Mouse (Mus musculus) CD4-positive helper T cell, adult 2 months (primary cell): Measurements from ENCODE around the gene Rgs9.
"Not testable (repeated sequence)": the region's sequence is repeated elsewhere in the genome, so short reads cannot be mapped to it uniquely, and the experiment has no call there.

Experiments
- DNase-seq: peaks from one replicate; pipeline ENCODE4 v3.0.0-alpha.2; 2012; ENCODE audit warnings: low read depth, missing footprints, low spot score

Gene Rgs9

DNA sequence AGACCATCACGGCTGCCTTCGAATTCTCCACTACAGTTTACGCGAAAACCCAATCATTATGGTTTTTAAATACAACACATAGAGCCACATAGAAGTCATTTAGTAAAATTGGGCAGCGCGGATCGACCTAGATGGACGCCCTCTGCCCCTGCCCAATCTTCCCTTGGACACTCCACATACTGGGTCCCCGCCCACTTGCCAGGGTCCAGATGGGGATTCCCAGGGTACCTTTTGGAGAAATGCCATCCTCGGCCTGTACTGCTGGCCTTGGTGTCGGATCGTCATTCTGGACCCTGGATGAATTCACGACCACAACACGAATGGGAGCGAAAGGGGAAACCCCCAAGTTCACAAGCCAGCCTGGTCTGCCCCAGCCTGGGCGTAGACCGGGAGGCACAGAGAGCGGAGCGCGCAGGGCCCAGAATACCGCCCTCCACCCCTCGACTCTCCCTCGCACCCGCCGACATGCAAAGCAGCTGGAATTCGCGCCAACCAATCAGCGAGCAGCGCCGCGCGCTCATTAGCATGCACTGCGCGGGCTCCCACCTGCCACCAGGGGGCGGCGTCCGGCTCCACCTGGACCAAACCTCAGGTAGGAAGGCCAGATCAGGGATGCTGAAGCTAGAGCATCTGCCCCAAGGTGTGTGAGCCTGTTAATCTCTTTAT, at the start of gene Rgs9:
Rgs9 (minus strand) TSS at position 420 of the 666 bp plus-strand sequence.
- peak; percentile 90 for DNase-seq

DNA sequence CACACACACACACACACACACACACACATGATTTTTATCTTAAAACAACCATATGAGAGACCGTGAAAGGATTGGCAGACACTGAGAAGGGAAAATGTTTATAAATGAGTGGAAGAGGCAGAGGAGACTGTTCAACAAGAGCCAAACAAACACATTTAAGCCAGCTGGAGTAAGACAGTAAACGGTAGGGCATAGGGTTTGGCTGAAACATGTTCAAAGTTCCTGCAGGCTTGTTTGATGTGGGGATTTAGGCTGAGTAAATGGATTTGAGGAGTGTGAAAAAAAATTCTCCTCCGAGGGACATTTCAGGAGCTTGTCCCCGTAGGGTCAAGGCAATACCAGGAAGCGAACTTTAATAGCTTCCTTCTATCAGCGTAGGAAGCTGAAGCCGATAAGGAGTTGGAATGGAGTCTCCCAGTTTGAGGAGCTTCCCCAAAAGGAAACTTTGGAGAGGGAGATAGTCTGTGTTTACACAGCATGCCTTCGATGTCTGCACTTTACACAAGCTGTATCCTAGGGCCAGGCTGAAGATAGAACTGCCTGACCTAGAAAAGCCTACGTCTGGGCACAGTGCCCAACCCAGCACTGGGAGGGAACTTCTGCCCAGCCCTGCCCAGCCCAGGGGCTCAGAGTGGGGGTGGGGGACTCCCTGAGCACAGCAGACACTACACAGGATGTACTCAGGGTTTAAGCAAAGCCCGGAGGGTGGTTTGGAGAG, 49.5 kb upstream of the Rgs9 start:
- peak; percentile 70 for DNase-seq

DNA sequence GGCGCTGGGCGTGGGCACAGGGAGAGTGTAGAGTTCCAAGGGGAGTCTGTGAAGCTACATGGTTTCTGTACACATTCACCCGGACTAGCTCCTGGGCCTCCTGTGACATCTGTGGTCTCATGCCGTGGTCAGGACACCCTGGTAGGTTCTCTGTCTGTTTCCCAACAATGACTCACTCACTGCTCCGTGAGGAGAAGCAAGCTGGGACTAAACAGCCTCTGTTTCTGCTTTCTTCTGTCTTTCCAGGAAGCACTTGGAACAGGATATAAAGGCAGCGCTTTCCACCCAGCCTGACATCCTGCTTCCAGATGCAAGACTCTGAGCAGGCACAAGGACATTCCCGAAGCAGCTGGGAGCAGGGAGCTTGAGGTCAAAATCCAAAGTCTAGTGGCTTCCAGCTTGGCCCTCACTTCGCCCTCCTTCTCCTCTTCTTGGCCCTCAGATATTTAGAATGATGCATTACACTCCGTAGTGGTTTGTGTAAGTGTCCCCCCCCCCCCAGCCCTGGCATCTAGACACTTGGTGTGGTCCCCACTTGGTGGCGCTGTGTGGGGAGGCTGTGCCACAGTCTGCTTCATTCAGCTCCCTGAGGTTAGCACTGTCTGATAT, 46.2 kb upstream of the Rgs9 start:
- DNase-seq: peak; percentile 45

DNA sequence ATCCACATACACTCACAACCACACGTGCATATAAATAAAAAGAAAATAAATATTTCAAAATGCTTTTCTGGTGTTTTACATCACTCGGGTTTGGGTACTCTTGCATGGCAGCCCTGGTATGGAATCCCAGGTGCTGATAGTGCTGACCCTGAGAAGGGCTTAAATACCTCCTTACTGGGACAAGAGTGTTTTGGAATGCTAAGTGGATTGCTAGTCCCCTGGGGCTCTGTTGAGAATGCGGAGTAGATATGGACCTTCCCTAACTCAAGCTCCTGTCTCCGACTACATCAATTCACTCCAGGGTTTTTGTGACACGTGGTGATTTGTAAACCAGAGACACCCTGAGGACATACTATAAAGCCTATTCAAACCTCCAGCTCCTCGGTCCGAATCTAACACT, 45.6 kb upstream of the Rgs9 start:
- no peak for DNase-seq

DNA sequence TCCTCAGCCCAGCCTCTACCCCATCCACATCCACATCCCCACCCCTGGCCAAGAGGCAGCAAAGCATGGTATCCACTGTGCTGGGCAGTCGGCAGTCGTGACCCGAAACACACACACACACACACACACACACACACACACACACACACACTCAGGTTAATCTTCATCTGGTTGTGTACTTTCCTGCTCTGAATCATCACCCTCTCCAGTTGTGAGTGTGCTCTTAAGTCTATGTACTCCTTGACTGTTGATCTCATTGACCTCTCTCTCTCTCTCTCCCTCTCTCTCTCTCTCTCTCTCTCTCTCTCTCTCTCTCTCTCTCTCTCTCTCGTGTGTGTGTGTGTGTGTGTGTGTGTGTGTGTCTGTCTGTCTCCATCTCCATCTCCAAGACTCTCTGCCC, 44.7 kb upstream of the Rgs9 start:
- not testable (repeated sequence) for DNase-seq

DNA sequence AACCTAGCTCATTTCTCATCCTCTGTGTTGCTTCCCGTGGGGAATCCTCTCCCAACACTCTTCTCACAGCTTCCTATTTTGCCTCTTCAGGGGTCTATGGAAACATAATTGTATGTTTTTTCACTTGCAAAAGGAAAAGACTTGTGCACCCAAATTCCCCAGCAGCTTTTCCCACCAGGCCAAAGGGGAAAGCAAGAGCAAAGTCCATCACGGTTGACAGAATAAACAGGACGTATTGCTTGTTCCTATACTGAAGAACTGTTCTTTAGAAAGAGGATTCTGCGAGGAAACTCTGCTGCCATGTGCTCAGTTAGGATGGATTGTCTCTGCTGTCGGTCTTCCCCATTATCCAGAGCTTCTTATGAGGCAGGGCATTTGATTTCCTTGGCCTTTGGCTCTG, 42.6 kb upstream of the Rgs9 start:
- DNase-seq: no peak

DNA sequence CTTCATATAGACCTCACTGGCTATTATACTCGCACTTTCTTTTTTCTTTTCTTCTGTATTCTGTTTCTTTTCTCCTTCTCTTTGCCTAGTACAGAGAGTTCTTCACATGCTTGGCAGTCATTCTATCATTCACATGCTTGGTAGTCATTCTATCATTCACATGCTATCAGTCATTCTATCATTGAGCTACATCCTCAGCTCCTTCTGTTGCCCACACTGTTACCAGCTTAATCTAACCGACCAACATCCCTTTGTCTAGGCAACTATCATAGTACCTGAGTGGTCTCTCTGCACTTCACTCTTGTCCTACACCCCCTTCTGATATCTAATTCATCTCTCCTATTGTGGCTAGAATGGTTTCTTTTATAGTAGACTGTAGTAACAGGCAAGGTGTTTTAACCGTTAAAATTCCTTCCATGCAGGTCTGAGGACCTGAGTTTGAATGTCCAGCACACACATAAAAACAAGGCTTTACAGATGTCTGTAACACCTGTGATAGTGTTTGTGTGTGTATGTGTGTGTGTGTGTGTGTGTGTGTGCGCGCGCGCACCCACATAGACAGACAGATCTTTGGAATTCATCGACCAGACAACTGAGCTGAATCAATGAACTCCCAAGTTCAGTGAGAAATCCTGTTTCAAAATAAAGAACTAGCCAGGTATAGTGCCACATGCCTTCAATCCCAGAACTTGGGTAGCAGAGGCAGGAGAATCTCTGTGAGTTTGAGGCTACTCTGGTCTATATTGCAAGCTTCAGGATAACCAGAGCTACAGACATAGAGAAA, 41.4 kb upstream of the Rgs9 start:
- no peak for DNase-seq

DNA sequence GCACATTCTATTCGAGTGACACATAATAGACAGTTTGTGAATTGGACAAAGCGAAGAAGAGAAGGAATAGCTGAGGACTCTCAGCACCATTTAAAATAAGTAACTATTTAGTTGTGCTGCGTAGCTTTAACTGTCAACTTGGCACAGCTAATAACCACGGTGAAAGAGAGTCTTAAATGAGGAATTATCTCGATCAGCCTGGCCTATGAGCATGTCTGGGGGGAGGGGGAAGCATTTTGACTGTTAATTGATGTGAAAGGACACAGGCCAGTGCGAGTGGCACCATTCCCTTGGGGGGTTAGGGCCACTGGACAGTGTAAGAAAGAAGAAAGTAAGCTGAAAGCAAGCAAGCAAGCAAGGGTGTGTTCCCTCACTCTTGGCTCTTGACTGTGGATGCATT, 38.0 kb upstream of the Rgs9 start:
- DNase-seq: no peak

DNA sequence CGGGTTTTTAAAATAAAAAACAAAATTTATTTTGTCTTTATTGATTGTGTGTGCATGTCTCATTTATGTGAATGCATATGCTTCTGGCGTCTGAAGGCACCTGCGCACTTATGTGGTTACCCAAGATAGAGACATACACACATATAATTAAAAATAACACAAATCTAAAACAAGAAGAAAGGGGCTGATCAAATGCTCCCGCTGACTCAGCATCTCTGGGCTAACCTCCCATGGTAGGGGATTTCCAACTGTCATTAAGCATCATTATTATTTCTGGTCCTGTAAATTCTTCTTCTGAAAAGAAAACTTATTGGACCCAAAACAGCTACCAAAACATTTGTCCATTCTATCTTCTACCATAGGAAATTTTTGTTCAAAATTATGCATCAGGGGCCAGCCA, 36.8 kb upstream of the Rgs9 start:
- no peak for DNase-seq

DNA sequence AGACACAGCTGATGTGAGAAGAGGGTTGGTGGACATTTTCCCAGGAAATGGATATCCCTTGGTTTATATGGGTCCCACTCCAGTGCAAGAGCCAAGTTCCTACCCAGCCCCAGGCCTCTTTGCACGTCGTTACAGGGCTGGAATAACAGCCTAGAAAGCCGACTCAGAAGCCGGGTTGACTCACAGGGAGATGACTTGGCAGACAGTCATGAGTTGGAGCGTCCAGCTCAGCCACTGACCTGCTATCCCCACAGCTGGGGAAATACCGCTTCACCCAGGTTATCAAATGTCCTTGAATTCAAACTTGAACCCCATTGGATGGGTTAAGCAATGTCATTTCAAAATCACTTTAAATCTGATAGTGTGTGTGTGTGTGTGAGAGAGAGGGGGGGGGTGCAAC, 34.8 kb upstream of the Rgs9 start:
- DNase-seq: no peak

DNA sequence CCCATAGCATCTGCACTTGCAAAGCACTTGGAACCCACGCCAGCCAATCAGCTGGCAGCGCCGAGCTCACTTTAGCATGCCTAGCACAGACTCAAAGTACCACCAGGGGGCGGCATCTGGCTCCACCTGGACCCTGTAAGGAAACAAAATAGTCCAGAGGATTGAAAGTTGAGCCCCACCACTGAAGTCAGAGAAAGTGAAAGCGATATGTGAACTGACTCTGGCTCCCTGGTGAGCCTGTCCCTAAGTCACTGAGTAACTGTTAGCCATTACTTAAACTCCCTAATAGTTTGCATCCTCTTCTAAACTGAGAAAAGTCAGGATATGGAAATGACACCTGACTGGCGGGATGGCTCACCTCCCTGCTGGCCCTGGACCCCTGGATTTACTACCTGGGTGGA, 33.5 kb upstream of the Rgs9 start:
- DNase-seq: peak; percentile 94

DNA sequence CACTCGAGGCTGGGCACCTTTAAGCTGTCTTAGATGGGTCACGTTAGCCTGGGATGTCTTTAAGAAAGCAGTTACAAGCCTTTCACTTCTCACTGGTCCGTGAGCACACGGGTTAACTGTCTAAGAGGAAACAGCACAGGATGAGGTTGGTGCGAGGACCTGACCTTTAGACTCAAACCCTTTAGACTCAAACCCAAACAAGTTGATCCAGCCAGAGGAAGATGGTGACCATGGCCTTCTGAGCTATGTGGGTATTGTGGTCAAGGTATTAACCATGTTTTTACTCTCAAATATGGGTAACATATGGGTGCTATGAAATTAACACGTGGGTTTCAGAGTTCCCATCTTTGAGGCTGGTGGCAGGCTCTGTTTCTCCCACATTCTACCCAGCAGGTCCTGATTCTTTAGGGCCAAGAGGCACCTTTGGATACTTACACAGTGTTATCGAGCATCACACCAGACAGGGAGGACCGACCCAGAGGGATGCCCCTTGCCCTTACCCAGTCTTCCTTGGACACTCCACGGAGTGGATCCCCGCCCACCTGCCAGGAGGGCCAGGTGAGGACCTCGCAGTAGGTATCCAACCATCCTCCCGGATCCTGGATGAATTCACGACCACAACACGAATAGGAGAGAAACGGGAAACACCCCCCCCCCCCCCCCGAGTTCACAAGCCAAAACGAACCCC, 32.9 kb upstream of the Rgs9 start:
- peak; percentile 13 for DNase-seq

DNA sequence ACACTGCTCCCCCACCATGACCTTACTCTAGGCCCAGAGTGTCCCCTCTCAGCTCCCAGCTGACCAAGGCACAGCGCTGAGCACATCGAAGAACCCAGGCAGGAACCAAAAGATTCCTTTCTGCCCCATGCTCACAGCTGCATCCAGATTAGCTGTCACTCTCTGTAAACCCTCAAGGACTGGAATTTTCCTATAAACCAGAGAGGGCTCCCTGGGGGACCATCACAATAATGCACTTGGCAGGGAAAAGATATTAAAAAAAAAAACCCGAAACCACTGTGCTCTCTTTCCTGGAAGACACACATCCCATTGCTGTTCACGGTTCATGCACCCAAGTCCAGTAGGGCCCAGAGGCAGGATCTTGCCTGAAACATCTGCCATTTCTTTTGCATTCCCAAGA, 31.4 kb upstream of the Rgs9 start:
- DNase-seq: no peak

DNA sequence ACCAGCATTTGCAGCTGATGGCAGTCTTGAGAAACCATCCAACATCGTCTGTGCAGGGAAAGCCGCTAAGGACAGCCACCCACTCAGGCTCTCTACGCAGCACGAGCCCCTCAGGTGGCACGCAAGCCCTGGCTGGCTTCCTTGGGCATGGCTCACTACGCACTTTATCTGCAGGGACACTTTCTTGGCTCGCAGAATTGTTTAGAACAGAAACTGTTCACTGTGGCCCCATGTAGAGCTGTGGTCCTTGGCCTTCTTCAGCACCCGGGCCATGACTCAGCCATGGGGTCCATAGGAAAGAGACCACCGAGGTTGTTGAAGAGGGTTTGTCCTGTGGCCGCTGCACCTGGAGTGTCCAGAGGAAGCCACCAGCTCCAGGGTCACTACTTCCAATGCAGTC, 30.0 kb upstream of the Rgs9 start:
- DNase-seq: no peak

DNA sequence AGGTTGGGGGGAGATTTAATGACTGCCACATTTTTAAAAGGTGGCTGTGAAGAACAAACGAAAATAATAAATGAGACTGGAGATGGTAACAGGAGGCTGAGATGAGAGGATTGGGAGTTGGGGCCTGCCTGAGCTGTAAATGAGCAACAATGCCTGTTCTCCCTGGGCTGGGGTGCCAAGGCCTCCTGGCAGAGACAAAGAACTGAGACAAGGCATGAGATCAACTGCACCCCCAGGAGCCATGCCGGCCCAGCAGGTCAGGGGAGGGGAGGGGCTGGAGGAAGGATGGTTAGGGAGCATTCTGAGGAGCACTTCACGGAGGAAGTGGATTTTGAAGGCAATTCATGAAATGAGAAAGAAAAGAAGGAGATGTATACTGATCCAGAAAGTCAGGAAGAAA, 29.5 kb upstream of the Rgs9 start:
- DNase-seq: no peak

DNA sequence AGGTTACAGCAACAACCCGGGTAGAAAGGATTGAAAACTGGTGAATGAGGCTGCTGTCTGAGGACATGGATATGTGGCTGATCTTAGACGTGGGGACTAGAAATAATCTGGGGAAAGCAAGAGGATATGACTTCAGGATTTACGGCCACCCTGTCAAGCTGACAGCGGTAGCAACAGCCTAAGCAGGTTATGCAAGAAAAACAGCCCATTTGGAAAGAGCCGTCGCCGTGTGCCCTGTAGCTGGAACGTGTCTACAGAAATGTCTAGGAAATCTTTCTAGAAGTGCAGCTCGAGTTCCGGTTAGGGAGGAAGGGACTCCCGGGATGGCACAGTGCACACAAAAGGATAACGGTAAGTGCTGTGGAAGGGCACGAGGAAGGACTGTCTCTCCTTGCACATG, 28.3 kb upstream of the Rgs9 start:
- DNase-seq: no peak

DNA sequence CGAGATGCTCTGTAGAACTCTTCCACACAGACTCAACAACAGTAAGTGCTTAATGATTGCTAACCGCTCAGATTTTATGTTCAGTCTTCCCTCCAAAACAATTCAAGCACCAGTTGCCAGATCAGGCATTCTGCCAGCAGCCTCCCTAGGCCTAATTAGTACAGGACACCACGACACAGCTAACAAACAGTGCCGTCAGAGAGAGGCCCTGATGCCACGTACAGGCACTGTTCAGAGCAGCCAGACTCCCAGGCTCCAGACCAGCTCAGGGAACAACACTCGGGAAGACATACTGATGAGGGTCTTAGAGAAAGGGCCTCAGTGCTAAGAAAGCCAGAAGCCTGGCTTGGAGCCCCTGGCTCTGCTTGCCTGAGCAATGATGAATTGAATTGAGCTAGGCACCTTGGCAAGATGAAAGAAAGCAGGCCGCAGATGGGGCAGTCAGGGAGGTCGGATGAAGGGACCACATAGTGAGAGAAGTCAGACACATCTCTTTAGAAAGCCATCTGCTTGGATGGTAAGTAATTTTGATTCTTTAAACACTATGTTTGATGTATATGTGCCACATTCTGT, 22.5 kb upstream of the Rgs9 start:
- DNase-seq: no peak

DNA sequence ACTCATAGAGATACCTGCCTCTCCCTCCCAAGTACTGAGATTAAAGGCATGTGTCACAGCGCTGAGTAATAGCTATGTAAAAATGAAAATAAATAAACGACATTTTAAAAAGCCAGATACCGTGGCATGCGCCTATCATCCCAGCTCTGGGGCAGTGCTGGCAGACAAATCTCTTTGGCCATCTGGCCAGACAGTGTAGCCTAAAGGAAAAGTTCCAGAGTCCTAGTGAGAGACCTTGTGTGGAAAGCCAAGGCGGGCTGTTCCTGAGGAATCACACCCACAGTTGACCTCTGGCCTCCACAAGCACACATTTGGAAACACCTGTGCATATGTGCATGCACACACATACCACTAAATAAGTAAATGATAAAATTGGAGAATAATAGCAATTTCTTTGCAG, 22.0 kb upstream of the Rgs9 start:
- no peak for DNase-seq

DNA sequence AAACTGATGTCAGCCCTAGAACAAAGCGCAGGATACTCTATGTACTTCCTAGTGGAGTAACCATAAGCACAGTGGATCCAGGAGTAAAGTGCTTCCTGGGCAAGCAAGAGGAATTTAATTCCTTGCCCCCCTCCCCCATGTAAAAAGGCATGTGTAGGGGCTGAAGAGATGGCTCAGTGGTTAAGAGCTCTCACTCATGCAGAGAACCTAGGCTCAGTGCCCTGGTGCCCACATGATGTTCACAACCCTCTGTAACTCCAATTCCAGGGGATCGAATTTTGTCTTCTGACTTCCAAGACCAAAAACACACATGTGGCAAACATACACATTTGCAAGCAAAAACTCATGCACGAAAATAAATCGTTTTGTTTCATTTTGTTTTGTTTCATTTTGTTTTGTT, 21.5 kb upstream of the Rgs9 start:
- no peak for DNase-seq

DNA sequence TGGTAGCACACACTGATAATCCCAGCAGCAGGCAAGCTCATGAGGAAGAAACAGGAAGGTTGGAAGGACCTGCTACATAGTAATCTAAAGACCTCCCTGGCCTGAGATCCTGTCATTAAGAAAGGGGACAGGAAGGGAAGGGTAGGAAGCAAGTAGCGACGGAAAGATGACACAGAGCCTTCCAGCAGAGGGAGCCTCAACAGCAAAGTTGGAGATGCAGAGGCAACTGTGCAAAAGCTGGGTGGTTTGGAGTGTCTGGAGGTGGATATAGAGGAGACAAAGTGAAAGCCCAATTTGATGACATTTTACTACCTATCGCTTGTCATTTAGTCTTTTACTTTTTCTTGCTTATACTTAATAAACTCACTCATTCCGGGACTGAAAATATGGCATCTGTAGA, 19.0 kb upstream of the Rgs9 start:
- peak; percentile 51 for DNase-seq

DNA sequence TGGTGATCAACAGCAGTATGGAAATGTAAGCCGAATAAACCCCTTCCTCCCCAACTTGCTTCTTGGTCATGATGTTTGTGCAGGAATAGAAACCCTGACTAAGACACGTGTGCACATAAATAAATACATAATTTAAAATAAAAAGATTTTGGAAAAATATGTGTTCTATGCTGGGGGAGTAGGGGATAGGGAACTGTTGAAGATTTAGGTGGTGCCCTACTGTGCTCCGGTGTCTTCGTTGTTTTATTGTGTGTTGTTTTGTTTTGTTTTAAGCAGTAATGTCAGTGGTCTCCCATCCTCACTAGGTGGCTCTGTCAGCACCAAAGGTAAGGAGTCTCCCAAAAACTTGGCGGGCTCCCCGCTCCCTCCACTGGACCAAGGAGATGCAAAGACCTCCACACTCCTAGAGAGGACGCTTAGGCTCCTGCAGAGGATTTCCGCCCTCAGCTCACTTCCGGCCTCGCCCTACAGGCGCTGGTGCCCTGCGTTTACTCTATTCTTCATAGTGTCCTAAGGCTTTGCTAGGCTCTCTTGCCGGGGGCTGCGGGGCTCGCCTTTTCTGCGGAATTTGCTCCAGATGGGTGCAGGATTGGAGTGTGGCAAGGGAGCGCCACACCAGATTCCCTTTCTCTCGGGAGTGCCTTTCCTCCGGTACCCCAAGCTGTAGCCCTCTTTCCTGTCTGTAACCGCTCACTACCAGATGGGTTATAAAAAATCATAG, 14.1 kb upstream of the Rgs9 start:
- peak; percentile 72 for DNase-seq
